Mouse (Mus musculus): ENCODE results near the gene Ftsj1. TPM values are rescaled to one million over a fixed set of nuclear protein-coding genes. Genes with fewer than 3 reads are reported as not detected.

Gene Ftsj1
- polyA plus RNA-seq (2012; ENCODE audit: low replicate concordance) = 28.1 and 60.5 TPM in 2 replicates

GRCm38 (mm10) chrX:8252334-8253285 lies at the start of gene Ftsj1:
TSS of gene Ftsj1 (minus strand) at chrX:8252406.

GRCm38 (mm10) chrX:8271083-8271820 lies 19.0 kb upstream of the Ftsj1 start, which contains the start of gene Slc38a5:
TSS of gene Slc38a5 (plus strand) at chrX:8271133.

GRCm38 (mm10) chrX:8206015-8206693 lies 46.1 kb downstream of the Ftsj1 start, which contains the start of gene Porcn:
TSS of gene Porcn (minus strand) at chrX:8206525.

GRCm38 (mm10) chrX:8193419-8193723 lies 58.8 kb downstream of the Ftsj1 start, which contains the start of gene Ebp:
TSS of gene Ebp (minus strand) at chrX:8193512.

Other genes starting within 250 kb of the Ftsj1 start
- gene Glod5, start 233.9 kb downstream of the Ftsj1 start, polyA plus RNA-seq (2012; ENCODE audit: low replicate concordance) = not detected in 2 replicates
- 4.4 and 12.7 TPM in 2 replicates for gene Suv39h1, start 177.6 kb downstream of the Ftsj1 start, polyA plus RNA-seq (2012; ENCODE audit: low replicate concordance)
- gene Was, start 161.9 kb downstream of the Ftsj1 start, polyA plus RNA-seq (2012; ENCODE audit: low replicate concordance) = 122 and 255 TPM in 2 replicates
- gene Wdr13, start 119.5 kb downstream of the Ftsj1 start, polyA plus RNA-seq (2012; ENCODE audit: low replicate concordance) = 15.5 and 28.1 TPM in 2 replicates
- 19.3 and 54.0 TPM in 2 replicates for gene Rbm3, start 106.5 kb downstream of the Ftsj1 start, polyA plus RNA-seq (2012; ENCODE audit: low replicate concordance)
- 2.0 and 9.7 TPM in 2 replicates for gene Tbc1d25, start 76.2 kb downstream of the Ftsj1 start, polyA plus RNA-seq (2012; ENCODE audit: low replicate concordance)
- gene Ebp, start 58.9 kb downstream of the Ftsj1 start, polyA plus RNA-seq (2012; ENCODE audit: low replicate concordance) = 1.8 and 4.0 TPM in 2 replicates
- gene Porcn, start 45.9 kb downstream of the Ftsj1 start, polyA plus RNA-seq (2012; ENCODE audit: low replicate concordance) = 4.1 and 4.4 TPM in 2 replicates
- 12.2 and 298 TPM in 2 replicates for gene Slc38a5, start 18.7 kb upstream of the Ftsj1 start, polyA plus RNA-seq (2012; ENCODE audit: low replicate concordance)
- gene Ssxb10, start 75.0 kb upstream of the Ftsj1 start, polyA plus RNA-seq (2012; ENCODE audit: low replicate concordance) = not detected in 2 replicates
- gene Ssxb9, start 114.6 kb upstream of the Ftsj1 start, polyA plus RNA-seq (2012; ENCODE audit: low replicate concordance) = not detected in 2 replicates
- not detected in 2 replicates for gene Ssxb1, start 160.9 kb upstream of the Ftsj1 start, polyA plus RNA-seq (2012; ENCODE audit: low replicate concordance)
- gene Ssxb2, start 209.3 kb upstream of the Ftsj1 start, polyA plus RNA-seq (2012; ENCODE audit: low replicate concordance) = not detected in 2 replicates